Mouse (Mus musculus) neutrophil, adult 5-6 weeks (primary cell): ENCODE measurements around the gene Csf1. TPM values are rescaled to one million over a fixed set of nuclear protein-coding genes. Genes with fewer than 3 reads are reported as not detected.

Experiments used
- ATAC-seq: fragments of 151-379, 151-347 bp; 2 replicates; pipeline ENCODE4 v1.8.0; 2017; ENCODE audit warnings: mild to moderate bottlenecking, moderate TSS enrichment; ENCODE audit not compliant: insufficient number of reproducible peaks, poor library complexity, low FRiP score, severe bottlenecking; ENCODE audit errors: extremely low read depth
- total RNA-seq: library from RNA; stranded (forward); fragments of 200-1000 nt; gene quantifications from 2 replicates; pipeline ENCODE4 v1.2.3, GENCODE M21; 2017

Csf1 gene
- total RNA-seq, 1 experiment from 2014 or later, result 94.9 TPM

- ATAC-seq, result no peak
Observed at GRCm38 (mm10) chr3:107786344-107786743, 26.1 kb upstream of the Csf1 start.

GRCm38 (mm10) chr3:107785546-107785945 lies 25.3 kb upstream of the Csf1 start:
- ATAC-seq, result no peak

DNA sequence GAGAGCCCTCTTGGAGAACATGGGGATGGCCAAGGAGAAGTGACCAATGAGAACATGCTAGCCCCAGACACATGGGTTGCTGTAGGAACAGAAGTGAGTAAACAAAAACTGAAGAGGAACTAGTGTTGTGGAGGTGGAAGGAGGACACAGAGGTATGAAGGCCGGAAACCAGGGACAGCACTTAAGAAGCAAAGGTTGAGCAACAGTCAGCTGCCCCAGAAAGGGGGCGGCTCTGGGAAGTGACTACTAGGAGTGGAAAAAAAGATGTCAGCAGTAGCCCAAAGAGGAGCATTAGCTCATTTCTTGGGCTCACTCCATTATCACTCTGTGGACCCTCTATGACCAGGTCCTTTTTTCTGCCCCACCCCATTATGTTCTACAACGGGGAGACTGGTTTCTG lies 23.0 kb upstream of the Csf1 start:
- ATAC-seq, result peak; percentile 91

GRCm38 (mm10) chr3:107781304-107781703 lies 21.0 kb upstream of the Csf1 start:
- peak; percentile 27; the same call in 1 of the 2 replicates for ATAC-seq

- ATAC-seq, result no peak
Observed at GRCm38 (mm10) chr3:107778016-107778415, 17.7 kb upstream of the Csf1 start.

DNA sequence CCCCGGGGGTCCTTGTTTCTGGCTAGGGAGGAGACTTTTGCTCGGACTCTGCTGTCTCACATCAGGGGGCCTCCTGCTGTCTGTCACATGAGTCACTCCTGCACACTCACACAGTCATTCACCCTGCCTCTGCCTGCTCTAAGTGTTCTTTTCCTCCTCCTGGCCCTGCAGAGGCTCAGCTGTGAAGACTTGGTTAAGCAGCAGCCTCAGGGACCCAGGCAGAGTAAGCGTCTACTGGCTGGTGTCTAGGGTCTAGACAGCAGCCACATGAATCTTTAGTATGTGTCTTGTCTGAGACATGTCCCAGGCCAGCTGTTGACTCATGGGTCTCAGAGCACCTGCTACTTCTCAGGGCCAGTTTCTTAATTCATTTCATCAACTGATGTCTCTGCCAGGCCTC lies 16.0 kb upstream of the Csf1 start:
- ATAC-seq, result no peak

GRCm38 (mm10) chr3:107775736-107776135 lies 15.5 kb upstream of the Csf1 start:
- ATAC-seq, result no peak

- ATAC-seq, result no peak
Observed at GRCm38 (mm10) chr3:107775056-107775455, 14.8 kb upstream of the Csf1 start.

- no peak for ATAC-seq
Observed at GRCm38 (mm10) chr3:107772860-107773259, 12.6 kb upstream of the Csf1 start.

GRCm38 (mm10) chr3:107769692-107770091 lies 9.4 kb upstream of the Csf1 start:
- no peak for ATAC-seq

- ATAC-seq, result no peak
Observed at GRCm38 (mm10) chr3:107768104-107768989, 8.1 kb upstream of the Csf1 start.

DNA sequence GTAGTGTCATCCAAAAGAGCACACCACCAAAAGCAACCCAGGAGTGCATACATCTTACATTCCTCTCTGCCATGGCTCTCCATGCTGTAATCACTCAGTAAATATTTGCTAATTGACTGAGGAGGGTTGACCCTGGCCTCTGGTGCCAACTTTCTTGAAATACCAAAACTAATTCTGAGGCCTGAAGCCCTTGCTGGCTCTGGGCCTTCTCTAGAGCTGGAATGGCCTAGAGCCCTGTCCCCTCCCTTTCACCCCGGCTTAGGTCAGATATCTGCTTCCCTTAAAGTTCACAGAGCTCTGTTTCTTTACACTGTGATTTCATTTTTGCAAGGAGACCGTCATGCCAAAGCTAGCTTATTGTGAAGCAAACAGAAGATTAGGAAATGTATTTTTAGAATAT lies 6.5 kb upstream of the Csf1 start:
- no peak for ATAC-seq

DNA sequence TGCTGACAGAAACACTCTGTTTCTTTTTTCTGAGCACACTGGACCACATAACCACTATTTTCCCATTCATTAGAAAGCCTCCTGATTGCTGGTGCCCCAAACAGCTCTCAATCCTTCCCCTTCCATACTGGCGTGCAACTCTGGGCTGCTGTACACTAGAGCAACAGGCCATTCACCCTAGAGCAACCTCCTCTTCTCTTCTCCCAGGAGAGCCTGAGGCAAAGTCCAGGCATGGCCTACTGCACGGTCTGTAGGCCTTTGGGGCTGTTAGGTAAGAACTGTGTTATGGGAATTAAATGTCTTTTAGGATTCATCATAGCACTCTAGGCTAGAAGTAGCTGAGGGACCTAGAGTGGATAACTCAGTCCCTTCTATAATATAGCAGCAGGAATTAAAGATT lies 5.7 kb upstream of the Csf1 start:
- no peak for ATAC-seq

DNA sequence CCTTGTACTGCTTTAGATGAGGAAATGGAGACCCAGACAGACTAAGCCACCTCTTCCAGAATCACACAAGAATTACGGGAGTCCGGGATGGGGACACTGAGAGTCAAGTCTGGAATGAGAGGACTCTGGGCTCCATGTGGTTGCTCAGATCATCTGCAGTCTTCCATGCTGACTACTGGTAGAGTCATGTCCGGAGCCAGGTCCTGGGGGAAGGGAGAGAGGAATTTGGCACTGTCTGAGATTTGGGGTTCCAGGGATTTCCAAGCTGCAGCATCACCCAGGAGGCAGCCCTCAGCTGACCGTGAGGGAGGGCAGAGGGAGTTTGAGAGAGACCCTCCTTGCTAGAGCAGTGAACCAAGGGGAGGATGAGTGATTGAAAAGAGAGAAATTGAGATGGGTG lies 3.3 kb upstream of the Csf1 start:
- no peak for ATAC-seq

DNA sequence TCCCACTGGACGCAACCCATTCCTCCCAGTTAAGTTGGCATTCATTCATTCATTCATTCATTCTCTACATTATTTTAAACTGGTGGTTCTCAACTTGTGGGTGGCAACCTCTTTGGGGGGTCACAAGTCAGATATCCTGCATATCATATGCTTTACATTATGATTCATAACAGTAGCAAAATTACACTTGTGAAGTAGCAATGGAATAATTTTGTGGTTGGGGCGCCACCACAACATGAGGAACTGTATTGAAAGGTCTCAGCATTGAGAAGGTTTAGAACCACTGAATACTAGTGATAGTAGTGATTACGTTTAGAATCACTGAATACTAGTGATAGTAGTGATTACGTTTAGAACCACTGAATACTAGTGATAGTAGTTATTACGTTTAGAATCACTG lies 1.2 kb upstream of the Csf1 start:
- ATAC-seq, result no peak

- ATAC-seq, result no peak
Observed at GRCm38 (mm10) chr3:107760771-107761170, 502 bp upstream of the Csf1 start.

GRCm38 (mm10) chr3:107758638-107759037 lies 1.6 kb downstream of the Csf1 start:
- ATAC-seq, result no peak

DNA sequence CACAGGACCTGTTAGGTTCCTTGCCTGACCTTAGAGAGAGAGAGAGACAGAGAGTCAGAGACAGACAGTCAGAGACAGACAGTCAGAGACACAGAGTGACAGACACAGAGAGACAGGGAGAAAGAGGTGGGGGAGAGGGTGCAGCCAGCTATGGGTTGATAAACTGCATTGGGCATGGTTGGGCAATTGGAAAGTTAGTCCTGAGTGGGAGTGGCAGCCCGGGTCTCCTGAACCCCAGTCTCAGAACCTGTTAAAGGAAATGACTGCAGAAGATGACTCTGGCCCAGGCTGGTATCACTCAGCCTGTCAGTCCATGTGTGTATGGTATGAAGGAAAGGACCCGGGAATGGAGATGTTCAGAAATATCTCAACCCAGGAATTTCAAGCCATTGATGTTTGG lies 2.1 kb downstream of the Csf1 start:
- no peak for ATAC-seq

DNA sequence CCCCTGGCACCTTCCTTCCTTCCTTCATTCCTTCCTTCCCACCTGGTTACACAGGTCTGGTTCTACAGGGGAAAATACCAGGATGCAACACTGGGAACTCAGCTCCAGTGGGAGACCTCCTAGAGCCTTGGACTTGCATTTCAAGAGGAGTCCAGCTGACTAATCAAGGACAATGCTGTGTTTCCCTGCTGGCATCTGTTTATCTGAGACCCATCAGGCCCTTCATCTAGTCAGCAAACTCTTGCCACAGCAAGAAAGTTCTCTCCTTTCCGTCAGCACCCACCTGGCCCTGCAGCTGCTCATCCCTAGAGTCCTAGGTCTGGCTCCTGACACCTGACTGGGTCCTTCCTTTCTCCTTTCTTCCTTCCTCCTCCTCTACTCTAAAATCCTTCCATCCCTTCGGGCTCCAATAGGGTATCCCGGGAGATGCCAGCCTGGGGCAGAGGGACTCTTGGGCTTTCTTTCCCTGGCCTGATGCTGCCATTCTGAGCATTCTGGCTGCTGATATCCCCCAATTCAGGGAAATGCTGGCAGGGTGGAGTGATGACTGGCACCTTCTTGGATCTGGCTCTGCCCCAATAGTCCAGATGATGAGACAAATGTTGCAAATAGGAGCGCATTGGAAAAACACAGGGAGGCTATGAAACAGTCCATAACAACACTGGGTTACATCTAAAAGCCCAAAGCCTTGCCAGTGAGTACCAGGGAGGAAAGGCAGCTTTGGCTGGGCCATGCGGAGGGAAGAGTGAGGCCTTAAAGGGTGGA lies 2.7 kb downstream of the Csf1 start:
- ATAC-seq, result no peak

DNA sequence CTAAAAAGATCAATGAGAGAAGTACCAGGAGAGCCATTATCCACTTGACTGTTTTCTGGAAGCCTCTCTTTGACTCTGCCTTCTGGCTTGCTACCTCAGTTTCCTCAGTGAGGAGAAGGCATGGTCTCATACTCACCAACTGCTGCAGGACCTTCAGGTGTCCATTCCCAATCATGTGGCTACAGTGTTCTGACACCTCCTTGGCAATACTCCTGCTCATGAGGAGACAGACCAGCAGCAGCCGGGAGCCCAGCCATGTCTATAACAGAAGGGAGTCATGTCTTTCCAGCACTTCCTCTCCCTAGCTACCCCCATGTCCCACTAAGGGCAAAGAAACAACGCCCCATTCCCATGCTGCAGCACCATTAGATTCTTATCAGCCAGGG lies 3.8 kb downstream of the Csf1 start:
- ATAC-seq, result no peak
